Mouse (Mus musculus) hindbrain, postnatal 0 days (tissue): ENCODE measurements around the gene Malsu1. TPM values are rescaled to one million over a fixed set of nuclear protein-coding genes. Genes with fewer than 3 reads are reported as not detected.

Experiments
- ATAC-seq: fragments of 200-750 bp; cut with Nextera tagmentation; 2 replicates; pipeline ENCODE4 v1.8.0; 2017; ENCODE audit warnings: mild to moderate bottlenecking, moderate TSS enrichment, moderate library complexity
- DNase-seq: peaks from one replicate; pipeline ENCODE4 v3.0.0-alpha.2; 2015; ENCODE audit warnings: low spot score
- H3K27ac ChIP-seq: fragments of 300-500 bp; sonication (generic); 2 replicates; pipeline ENCODE4 v1.5.1; 2014; ENCODE audit warnings: mild to moderate bottlenecking
- H3K27me3 ChIP-seq: fragments of 300-500 bp; sonication (generic); 2 replicates; pipeline ENCODE4 v1.6.1; 2014; ENCODE audit warnings: low read length, mixed read lengths; ENCODE audit not compliant: insufficient read depth
- H3K36me3 ChIP-seq: fragments of 300-500 bp; sonication (generic); 2 replicates; pipeline ENCODE4 v1.6.1; 2014; ENCODE audit warnings: low read length, mixed read lengths; ENCODE audit not compliant: insufficient read depth
- H3K4me1 ChIP-seq: fragments of 300-500 bp; sonication (generic); 2 replicates; pipeline ENCODE4 v1.6.1; 2014; ENCODE audit warnings: antibody characterized with exemption, low read length, mixed read lengths; ENCODE audit not compliant: insufficient read depth
- H3K4me2 ChIP-seq: fragments of 300-500 bp; sonication (generic); 2 replicates; pipeline ENCODE4 v1.6.1; 2014; ENCODE audit warnings: low read depth, mild to moderate bottlenecking, low read length, moderate library complexity, mixed read lengths
- H3K4me3 ChIP-seq: fragments of 300-500 bp; sonication (generic); 2 replicates; pipeline ENCODE4 v1.5.1; 2014; ENCODE audit warnings: low read length
- H3K9ac ChIP-seq: fragments of 300-500 bp; sonication (generic); replicated peaks from 2 replicates; pipeline ENCODE4 v1.6.1; 2014; ENCODE audit warnings: mild to moderate bottlenecking, low read length, moderate library complexity, mixed read lengths
- H3K9me3 ChIP-seq: fragments of 300-500 bp; sonication (generic); 2 replicates; pipeline ENCODE4 v1.6.1; 2016; ENCODE audit warnings: low read length, mixed read lengths
- CTCF ChIP-seq: IDR thresholded peaks from 2 replicates; pipeline ENCODE4 v1.5.1; 2016; ENCODE audit warnings: antibody characterized with exemption, control low read depth, low read depth
- WGBS: fragments of 180-500 bp; shearing (Covaris S2); extraction: QIAGEN DNeasy Blood & Tissue Kit; methylation state at CpG from one replicate; pipeline ENCODE4 v1.1.7; 2014; 5-methylcytosine and 5-hydroxymethylcytosine counted together
- polyA plus RNA-seq: library from polyadenylated mRNA; unstranded; fragments of >200 nt; fragmentation: Nextera tagmentation; extraction: Ambion mirVana; gene quantifications from 2 replicates; pipeline ENCODE4 v1.2.1, GENCODE M21; 2015
- total RNA-seq: library from RNA; depleted of rRNA; stranded (reverse); fragments of >200 nt; gene quantifications from 2 replicates; pipeline ENCODE4 v1.2.3, GENCODE M21; 2014

The Malsu1 gene
- total and polyA plus RNA-seq, 2 experiments from 2014 or later, result 19.9 to 97.4 TPM

GRCm38 (mm10) chr6:49048395-49048794 lies 25.2 kb upstream of the Malsu1 start:
- Histone ChIP-seq H3K27me3 (no peaks in the 10 kb centered on the region), H3K36me3 (no peaks in the 10 kb centered on the region), H3K4me2 (no peak overlapping the region), H3K4me3 (no peak overlapping the region), H3K9ac (no peak overlapping the region), H3K27ac (no peak overlapping the region), H3K4me1 (no peaks in the 10 kb centered on the region), H3K9me3 (no peaks in the 10 kb centered on the region)
- WGBS, result 94% methylated on average over 10 of the region's 10 CpGs
- no peak for ATAC-seq
- no peak for DNase-seq
- TF ChIP-seq CTCF, result no peak

- Histone ChIP-seq H3K27ac (no peak overlapping the region), H3K4me2 (no peak overlapping the region), H3K4me1 (peaks cover 5% of the 10 kb centered on the region; the same call in 1 of the 2 replicates), H3K9ac (no peak overlapping the region), H3K36me3 (no peaks in the 10 kb centered on the region), H3K4me3 (no peak overlapping the region), H3K9me3 (no peaks in the 10 kb centered on the region), H3K27me3 (no peaks in the 10 kb centered on the region)
- WGBS, result 66% methylated on average over 11 of the region's 11 CpGs
- no peak for TF ChIP-seq CTCF
- no peak for ATAC-seq
- DNase-seq, result no peak
Observed at GRCm38 (mm10) chr6:49050677-49051410, 22.8 kb upstream of the Malsu1 start.

DNA sequence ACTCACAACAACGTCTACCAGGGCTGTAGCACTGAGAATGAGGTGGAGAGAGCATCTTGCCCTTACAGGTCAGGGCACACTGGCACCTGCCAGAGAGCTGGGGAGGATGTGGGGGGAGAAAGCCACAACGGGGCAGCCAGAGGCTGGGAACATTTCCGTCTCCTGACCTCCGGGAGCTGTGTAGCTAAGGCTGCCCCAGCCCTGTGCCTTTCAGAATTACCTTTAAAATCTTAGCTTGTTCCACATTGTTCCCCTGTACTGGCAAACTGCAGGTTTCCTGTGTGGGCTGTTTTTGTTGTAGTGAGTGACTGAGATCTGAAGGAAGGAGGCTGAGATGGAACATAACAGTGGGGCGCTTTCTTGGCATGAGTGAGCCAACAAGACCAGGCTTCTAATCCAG lies 21.4 kb upstream of the Malsu1 start:
- H3K9ac ChIP-seq, result no peak overlapping the region
- H3K4me3 ChIP-seq, result no peak overlapping the region
- 68% methylated on average over 5 of the region's 5 CpGs for WGBS
- peaks cover 5% of the 10 kb centered on the region; the same call in 1 of the 2 replicates for H3K4me1 ChIP-seq
- H3K27me3 ChIP-seq, result no peaks in the 10 kb centered on the region
- DNase-seq (no peak), ATAC-seq (no peak)
- TF ChIP-seq CTCF, result no peak
- H3K9me3 ChIP-seq, result no peaks in the 10 kb centered on the region
- no peaks in the 10 kb centered on the region for H3K36me3 ChIP-seq
- no peak overlapping the region for H3K27ac ChIP-seq
- H3K4me2 ChIP-seq, result no peak overlapping the region

DNA sequence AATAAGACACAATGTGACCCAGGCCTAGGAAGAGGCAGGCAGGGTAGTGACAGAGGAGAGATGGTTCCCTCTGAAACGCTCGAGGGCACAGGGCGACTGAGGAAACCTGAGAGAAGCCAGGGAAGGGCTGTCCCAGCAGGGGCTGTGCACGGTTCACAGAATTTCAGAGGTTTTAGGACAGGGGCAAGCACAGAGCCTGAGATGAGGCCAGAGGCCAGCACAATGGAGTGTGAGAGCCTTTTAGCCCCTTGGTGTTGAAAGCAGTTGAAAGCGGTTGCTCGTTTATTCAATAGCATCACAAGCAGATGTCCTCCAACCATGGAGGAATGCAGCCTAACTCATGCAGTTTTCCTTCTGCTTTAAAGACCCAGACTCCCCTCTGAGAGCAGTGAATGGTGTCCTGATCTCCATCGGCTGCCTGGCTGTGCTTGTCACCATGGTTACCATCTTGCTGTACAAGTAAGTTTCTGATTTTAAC lies 18.3 kb upstream of the Malsu1 start:
- H3K4me3 ChIP-seq, result no peak overlapping the region
- 0 out of 2 replicates have a peak overlapping the region, but pooled peaks have one; percentile 18 for H3K4me2 ChIP-seq
- DNase-seq (peak; percentile 71), ATAC-seq (peak; percentile 77)
- no peaks in the 10 kb centered on the region for H3K9me3 ChIP-seq
- H3K9ac ChIP-seq, result peak overlapping the region; percentile 37; the same call in 1 of the 2 replicates
- 5% methylated on average over 7 of the region's 7 CpGs for WGBS
- no peaks in the 10 kb centered on the region for H3K27me3 ChIP-seq
- no peak for TF ChIP-seq CTCF
- peak overlapping the region; percentile 51; the same call in 1 of the 2 replicates for H3K27ac ChIP-seq
- peaks cover 5% of the 10 kb centered on the region; the same call in 1 of the 2 replicates for H3K4me1 ChIP-seq
- H3K36me3 ChIP-seq, result no peaks in the 10 kb centered on the region

DNA sequence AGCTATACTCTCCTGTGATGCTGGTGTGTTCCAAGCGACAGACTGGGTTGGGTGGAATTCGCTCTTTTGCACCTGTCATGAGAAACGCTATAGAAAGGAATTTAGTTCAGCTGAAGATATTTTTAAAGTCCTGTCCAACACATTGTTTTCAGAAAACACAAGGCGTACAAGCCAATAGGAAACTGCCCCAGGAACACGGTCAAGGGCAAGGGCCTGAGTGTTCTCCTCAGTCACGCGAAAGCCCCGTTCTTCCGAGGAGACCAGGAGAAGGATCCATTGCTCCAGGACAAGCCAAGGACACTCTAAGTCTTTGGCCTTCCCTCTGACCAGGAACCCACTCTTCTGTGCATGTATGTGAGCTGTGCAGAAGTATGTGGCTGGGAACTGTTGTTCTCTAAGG lies 17.6 kb upstream of the Malsu1 start:
- Histone ChIP-seq H3K27ac (no peak overlapping the region), H3K27me3 (no peaks in the 10 kb centered on the region), H3K36me3 (no peaks in the 10 kb centered on the region), H3K9ac (no peak overlapping the region), H3K9me3 (no peaks in the 10 kb centered on the region), H3K4me1 (peaks cover 5% of the 10 kb centered on the region; the same call in 1 of the 2 replicates), H3K4me2 (no peak overlapping the region), H3K4me3 (no peak overlapping the region)
- TF ChIP-seq CTCF, result no peak
- no peak for DNase-seq
- no peak for ATAC-seq
- WGBS, result 53% methylated on average over 9 of the region's 9 CpGs

- peaks cover 5% of the 10 kb centered on the region; the same call in 1 of the 2 replicates for H3K4me1 ChIP-seq
- no peak overlapping the region for H3K4me3 ChIP-seq
- H3K9ac ChIP-seq, result no peak overlapping the region
- no peak overlapping the region for H3K27ac ChIP-seq
- no peaks in the 10 kb centered on the region for H3K27me3 ChIP-seq
- no peaks in the 10 kb centered on the region for H3K36me3 ChIP-seq
- H3K9me3 ChIP-seq, result no peaks in the 10 kb centered on the region
- TF ChIP-seq CTCF, result peak; percentile 92
- 34% methylated on average over 8 of the region's 8 CpGs for WGBS
- ATAC-seq (peak; percentile 36), DNase-seq (peak; percentile 86)
- H3K4me2 ChIP-seq, result no peak overlapping the region
Observed at GRCm38 (mm10) chr6:49057053-49058021, 16.3 kb upstream of the Malsu1 start.
